Mouse (Mus musculus) adipocyte (in vitro differentiated cells): ENCODE measurements around the gene Mfsd4a.

Source experiments
- DNase-seq: peaks from one replicate; pipeline ENCODE4 v3.0.0-alpha.2; 2016; ENCODE audit warnings: low spot score

Mfsd4a gene

DNA sequence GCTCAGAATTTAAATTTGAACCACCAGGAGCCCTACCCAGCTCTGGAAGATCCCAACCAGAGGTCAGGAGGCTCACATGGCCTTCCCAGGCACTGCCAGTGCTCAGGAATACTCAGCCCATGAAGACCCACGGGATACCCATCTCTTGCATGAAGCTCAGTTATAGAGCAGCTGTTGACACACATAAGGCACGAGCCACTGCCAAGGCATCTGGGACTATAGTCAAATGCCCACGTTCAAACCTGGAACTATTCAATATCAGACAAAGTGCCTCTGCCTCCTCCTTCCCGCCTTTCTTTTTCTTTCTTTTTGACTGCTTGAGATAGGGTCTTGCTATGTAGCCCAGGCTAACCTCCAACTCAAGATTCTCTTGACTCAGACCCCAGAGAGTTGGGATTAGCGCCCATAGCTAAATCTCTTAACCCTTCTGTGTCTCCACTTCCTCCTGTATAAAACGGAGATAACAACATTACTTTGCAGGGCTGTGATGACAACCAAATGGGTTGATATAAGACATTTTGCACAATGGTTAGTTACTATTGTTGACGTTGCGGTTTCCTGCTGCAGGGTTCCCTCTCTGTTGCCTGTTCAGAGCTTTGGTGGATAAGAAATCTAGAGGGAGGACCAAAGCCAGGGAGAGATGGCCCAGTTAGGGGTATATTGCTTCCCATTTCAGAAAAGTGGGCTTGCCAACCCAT is 2.2 kb downstream of the Mfsd4a start:
- DNase-seq = no peak

DNA sequence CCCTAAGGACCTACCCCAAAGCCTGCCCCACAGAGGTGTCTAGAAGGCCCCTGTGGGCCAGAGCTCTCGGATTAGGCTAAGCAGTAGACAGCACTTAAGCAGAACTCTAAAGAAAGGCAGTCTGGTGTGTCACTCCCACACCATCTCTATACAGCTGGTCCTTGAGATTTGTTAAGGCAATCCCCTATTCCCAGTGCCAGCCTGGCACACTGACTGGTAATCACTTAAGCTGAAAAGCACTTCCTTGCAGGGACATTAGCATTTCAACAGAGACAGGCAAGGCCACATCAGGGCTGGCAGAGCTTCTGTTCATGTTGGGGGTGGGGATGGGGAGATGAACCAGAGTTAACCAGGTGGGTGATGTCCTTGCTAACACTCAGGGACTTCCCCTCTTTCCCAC is 2.9 kb downstream of the Mfsd4a start:
- no peak for DNase-seq

DNA sequence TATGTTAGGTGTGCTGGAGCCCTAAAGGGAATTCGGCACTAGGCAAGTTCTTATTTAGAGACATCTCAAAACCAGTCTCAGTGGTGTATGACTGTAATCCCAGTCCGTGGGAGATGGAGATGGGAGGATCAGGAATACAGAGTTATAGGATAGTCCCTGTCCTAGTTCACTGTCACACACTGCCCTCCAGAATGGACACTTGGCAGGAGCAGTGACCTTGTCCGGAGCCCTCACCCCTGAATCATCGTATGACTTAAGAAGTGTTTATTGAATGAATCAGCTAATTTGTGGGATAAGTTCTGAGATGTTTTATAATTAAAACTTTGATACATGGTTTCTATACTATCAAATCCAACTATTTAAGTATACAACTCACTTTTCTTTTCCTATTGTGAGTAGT is 4.8 kb downstream of the Mfsd4a start:
- DNase-seq = no peak

DNA sequence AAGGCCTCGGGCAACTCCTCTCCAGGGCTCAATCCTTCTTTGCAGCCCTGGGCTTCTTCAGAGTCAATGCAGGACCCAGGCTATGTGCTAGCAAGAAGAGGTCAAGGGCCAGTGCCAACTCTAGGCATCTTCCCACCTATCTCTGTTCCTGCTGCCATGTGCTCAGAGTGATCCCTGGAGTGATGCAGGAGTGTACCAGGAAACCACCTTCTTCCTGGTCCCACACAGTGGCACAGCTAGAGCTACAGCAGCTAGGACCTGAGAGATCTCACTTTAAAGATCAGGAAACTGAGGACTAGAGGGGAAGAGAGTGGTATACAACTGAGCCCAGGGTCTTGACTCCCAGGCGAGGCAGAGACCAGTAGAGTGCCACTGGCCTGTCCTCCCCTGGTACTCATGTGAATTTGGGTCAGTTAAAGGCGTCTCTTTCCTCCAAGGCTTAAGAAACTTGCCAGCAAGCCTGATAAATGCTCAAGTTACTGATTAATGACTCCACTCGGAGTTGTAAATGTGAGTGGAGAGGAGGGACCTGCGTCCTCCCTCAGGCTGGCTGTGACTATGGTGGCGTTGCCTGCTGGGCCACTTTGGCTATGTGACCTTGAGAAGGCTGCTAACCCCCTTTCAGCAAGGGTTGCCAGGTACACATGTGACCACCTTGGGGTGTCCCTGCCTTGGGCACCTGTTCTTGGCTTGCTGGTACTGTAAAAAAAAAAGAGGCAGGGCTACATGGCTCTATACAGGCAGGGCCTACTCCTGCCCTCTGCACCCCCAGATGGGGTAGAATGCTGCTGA is 5.9 kb downstream of the Mfsd4a start:
- no peak for DNase-seq

DNA sequence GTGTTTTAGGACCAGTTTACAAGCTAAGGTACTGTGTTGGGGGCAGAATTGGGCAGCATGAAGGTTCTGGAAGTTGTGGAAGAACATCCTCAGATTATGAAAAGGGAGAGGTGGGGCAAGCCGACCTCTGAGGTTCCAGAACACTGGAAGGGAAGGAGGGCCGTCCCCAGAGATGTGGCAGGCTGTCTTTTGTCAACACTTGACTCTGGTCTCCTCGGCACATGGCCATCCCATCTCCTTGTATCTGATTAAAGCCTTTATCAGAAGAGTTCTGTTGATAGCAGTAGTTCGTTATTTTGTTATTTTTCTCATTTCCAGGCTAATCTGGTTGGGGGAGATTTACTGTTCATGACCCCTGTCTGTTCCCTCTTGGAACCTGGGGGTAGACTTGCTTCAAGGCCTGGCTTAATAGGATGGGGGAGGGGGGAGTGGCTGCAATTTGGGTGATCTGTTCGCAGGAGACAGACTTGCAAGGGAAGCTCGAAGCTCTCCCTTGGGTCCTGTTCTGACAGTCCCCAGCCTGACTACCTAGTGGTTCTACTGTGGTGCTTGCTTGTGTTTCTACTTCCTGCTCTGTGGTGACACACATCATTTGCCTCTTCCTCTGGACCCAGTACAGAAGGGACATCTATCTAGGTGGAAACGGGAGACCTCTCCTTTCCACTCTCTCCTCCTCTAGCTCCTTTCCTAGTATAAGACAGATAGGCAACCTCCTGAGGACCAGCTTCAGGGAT is 7.7 kb downstream of the Mfsd4a start:
- no peak for DNase-seq

DNA sequence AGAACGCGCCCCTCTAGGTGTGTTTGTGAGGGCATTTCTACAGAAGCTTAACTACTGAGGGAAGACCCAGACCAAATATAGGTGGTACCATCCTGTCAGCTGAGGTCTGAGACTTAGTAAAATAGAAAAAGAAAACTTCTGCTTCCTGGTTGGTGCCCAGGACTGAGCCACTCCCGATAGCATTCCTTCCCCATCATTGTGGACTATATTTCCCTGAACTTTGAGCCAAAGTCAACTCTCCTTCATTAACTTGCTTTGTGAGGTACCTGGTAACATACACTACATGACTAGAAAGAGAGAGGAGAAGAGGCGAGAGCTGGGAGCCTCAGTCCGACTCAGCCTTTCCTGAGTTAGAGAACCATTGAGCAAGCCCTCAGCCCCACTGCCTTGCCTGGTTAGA is 9.3 kb downstream of the Mfsd4a start:
- no peak for DNase-seq

DNA sequence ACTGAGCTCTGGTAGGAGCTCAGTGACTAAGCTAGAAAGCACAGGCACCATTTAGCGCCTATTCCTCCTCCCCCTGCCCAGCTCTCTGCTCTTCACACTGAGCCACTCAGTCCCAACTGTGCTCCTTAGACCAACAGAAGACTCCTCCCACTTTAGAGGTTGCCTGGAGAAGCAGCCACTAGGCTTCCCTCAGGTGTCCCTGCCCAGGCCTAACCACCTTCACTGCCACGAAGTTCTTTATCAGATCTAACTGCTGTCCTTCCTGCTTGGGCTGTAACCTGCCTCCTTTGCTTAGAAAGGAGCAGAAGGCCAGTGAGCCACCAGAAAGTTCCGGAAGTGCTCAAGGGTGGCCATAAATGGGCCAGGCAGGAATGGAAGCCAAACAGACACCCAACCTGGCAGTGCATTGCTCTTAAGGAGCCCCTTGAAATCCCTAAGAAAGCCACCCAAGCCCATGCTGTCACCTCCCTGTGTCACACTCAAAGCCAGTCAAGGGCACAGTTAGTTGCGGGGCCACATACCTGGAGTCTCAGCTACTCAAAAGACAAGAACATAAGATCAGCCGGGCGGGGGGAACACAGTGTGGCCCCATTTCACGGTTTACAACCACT is 12.7 kb downstream of the Mfsd4a start:
- DNase-seq = no peak

DNA sequence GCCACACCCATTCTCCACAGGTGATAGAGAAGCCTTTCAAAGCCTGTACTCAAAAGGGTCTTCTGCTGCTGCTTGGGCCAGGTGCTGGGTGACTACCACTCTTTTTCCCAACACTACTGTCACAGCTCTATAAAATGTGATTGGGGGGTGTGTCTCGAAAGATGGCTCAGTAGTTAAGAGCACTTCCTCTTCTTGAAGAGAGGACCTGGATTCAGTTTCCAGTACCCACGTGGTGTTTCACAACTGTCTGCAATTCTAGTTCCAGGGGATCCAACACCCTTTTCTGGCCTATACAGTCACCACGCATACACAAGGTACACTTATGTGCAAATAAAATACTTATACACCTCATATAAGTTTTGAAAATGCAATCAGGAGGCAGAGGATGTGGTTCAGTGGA is 13.5 kb downstream of the Mfsd4a start:
- DNase-seq = no peak

DNA sequence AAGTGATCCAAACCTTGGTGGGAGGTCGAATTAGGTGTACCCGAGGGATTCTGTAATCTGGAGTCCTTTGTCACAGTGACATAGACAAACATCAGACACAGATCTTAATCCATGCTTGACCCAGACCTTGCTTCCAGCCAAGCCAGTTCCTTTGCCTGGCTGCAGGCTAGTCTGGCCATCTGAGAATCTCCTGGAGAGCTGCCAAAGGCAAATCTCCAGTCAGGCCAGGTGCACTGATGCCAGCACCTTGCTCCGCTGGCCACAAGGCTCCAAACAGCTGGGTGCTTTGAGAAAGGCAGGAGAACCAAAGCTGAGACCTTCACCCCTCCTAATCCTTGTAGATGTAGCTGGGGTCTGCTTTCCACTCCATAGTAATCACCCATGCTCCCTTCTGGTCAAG is 16.1 kb downstream of the Mfsd4a start:
- DNase-seq = no peak

DNA sequence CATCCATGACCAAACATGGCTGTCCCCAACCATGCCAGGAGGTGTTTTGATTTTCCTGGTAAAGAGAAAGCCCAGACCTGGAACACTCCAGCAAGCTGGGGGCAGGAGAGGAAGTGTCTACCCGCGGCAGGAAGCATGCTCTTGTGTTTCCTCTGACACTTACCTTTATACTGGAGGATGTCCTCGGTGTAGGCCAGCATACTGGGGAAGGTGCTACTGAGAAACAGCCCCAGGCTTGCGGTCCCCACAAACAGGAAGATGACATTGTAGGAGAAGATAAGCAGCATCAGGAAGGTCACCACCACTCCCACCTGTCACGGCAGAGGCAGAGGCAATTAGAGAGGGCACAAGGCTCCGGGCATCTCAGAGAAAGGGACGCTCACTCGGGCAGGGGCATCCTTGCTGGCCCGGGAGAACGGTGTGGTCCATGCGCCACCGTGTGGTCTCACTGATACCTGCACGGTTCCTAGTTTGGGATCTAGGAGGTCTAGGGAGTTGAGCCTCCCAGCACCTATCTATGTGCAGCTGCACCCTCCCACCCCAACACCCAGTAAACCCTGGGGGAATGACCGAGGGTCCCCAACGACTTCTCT is 21.6 kb downstream of the Mfsd4a start:
- DNase-seq = peak; percentile 64

DNA sequence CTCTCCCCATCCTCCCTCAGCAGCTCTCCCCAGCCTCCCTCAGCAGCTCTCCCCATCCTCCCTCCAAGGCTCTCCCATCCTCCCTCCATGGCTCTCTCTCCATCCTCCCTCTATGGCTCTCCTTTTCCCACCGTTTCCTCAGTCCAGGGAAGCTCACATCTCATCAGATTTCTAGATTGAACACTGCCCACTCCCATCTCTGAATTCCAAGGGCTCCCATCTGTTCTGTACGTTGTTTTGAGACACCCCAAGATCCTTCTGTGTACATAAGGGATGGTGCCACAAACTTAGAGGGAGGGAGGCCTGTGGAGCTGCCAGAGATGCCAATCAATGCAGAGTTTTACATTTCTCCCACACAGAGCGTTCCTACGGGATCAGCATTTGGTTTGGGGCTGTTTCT is 24.1 kb downstream of the Mfsd4a start:
- no peak for DNase-seq

DNA sequence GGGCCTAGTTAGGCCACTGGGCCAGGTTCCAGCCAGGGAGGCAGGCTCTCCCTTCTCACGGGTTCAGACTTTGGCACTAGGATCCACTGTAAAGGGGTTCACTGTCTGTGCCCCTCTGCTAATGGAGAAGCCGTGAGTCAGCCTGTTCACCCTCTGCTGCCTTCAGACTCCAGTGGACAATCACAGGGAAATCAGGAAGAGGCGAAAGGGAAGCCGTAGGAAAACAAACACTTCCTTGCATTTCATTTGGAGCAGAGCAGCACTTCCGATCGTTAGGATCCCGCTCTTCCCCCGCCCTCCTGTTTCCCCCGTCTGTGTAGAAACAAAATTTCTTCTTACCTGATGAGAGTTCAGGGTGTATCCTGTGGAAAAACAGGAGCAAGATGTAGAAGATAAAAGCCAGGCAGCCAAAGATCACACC is 27.7 kb downstream of the Mfsd4a start:
- DNase-seq = peak; percentile 48

DNA sequence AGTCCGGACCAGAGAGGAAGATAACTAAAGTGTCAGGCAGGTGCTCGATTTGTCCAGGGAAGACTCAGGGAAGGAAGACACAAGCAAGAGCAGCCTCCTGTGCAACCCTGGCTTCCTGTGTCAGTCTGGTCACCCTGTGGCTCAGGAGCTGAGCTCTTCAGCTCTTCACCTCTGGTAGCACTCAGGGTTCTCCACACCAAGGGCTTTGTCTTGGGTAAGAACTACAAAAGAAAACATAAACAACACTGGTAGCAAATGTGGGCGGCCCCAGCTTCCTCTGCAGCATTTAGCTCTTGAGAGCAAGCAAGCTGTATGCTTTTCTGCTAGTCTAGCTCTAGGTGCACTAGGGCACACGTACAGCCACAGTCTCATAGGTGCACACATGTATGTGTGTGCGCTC is 29.1 kb downstream of the Mfsd4a start:
- DNase-seq = peak; percentile 16

DNA sequence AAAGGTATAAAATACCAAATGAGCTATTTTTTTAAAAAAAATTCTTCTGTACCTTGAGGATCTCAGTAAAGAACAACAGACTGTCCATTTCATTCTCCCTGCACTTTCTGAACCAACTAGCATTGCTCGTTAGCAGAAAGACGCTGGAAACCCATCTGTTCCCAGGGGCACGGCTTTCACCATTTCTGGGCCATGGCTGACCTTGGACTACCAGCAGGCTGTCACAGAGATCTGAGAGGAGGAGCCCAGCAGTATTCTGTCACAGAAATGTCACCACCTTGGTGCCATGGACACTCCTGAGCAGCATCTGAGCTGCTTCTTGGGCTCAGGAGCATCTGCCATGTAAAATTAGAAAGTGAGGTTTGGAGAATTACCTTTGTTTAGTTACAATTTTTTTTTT is 30.1 kb downstream of the Mfsd4a start:
- no peak for DNase-seq

DNA sequence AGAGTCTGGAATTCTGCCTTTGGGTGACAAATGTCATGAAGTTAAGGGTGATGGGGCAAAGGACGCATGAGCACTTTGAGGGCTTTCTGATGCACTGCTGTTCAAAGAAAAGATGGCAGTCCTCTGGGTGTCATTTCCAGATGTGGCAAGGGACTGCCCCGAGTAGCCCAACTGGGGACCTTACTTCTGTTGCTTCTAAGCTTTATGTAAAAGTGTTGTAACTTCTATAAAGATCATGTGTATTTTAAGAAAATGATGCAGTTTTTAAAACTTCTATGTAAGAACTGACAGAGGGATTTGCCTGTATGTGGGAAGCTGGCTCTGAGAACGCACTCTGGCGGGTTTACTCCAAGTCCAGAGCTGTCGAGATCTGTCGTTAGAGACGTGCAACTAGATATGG is 35.7 kb downstream of the Mfsd4a start:
- DNase-seq = peak; percentile 26

DNA sequence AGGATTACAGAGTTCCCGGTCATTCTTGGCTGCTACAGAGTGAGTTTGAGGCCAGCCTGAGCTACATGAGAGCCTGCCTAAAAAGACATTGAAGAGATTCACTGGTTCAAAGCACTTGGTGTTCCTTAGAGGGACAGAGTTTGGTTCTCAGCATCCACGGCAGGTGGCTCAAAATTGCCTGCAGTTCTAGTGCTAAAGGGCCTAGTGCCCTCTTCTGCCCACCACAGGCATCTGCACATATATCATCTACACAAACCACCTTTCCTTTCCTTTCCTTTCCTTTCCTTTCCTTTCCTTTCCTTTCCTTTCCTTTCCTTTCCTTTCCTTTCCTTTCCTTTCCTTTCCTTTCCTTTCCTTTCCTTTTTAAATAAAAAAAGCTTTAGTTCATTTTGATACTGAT is 37.3 kb downstream of the Mfsd4a start:
- no peak for DNase-seq

DNA sequence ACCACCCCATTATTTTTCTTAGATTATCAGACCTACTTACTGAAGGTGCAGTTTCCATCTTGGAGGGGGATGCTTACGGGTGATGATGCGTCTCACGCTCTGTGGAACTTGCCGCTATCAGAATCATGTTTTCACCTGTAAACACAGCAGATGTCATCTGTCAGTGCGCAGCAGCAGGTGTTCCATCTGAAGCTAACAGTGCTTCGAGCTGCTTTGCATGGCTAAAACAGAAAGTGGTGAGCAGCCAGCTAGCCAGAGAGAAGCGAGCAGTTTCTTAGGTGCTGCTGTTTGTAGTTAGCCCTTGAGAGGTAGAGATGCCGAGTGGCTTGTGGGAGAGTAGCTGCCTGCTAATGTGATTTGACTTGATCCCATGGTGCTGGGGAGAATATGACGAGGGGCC is 39.4 kb downstream of the Mfsd4a start:
- no peak for DNase-seq

DNA sequence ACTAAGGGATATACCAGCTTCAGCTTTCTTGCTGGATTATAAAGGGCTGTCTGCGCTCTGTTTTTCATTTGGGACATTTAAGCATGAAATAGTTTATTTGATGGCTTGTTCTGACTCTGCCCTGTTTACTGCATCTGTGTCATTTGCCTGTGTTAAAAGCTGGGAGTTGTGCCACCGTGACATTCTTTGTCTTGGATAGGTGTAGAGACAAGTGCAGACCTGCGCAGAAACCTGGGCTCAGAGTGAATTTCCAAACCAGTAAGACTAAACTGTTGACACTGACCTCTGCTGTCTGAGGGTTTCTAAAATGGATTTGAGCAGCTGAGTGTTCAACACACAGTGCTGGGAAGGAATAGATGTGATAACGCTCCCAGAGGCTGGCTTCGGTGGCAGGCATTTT is 39.9 kb downstream of the Mfsd4a start:
- DNase-seq = no peak

DNA sequence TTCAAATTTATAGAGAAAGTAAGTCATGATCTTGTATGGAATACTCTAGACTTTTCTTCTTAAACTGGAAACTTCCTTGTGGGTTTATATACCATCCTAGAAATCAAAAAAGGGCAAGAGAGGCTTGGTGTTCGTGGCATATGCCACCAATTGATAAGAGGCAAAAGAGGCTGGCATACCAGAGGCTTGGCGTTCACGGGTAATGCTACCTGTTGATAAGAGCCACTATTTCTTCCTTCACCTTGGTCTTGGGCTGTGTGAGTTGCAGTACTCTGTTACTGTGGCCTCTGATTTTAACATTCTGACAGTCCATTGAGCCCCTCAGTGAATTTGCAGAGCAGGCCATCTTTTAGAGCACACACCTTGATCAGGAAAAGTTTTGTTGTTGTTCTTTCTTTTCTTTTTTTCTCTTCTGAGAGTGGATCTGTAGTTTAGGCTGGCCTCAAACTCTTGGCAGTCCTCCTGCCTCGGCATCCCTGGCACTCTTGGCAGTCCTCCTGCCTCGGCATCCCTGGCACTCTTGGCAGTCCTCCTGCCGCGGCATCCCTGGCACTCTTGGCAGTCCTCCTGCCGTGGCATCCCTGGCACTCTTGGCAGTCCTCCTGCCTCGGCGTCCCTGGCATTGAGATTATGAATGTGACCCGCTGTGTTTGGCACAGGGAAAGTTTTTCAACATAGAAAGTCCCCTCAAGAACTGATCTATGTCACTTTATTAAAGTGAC is 40.8 kb downstream of the Mfsd4a start:
- no peak for DNase-seq

DNA sequence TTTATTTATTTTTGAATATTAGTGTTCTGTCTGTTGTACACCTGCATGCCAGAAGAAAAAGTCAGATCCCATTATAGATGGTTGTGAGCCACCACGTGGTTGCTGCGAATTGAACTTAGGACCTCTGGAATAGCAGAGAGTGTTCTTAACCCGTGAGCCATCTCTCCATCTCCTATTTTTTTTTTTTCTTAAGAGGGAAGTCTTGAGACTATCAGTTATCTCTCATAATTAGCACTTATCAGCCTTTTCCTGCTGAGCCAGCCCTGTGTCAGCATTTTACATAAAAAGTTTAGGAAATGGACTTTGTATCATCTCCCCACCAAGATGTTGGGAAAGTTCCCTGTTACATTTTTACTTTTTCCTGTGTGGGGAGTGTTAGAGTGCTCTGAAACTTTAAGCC is 45.8 kb downstream of the Mfsd4a start:
- DNase-seq = no peak

DNA sequence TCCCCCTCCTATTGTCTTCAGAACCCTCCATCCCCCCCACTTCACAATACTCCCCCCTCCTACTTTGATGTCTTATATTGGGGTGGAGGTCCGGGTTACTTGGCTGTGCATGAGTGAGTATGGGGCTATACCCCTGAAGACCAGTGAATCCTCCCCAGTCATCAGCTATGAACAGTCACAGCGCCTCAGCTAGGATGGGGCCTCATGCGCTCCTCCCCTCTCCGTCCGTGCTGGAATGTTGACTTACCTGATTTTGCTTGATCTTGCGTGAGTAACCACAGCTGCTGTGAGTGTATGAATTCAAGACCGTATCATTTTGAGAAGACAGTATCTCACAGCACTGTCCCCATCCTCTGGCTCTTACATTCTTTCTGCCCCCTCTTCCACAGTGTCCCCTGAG is 48.0 kb downstream of the Mfsd4a start:
- no peak for DNase-seq

DNA sequence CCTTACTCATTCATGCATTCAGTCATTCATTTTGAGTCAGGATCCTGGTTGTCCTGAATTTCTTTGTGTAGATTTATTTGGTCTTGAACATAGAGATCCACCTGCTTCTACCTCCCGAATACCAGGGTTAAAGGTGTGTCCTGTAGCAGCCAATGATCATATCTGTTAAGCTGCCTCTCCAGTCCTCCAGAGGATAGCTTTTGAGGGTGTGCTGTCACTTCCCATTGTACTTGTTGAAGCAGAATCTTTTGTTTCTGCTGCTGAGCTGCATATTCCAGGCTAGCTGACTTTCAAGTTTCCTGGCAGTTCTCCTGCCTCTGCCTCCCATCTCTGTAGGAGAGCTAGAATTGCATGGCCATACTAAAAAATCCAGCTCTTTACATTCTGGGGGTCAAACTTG is 51.2 kb downstream of the Mfsd4a start:
- no peak for DNase-seq
